Mouse (Mus musculus) thymus, adult 2 months (tissue): ENCODE measurements at regions not wholly inside any gene's neighbourhood (a gene's known extent, or its start where the extent isn't known, plus 50 kb on each side); places are given as distances from the start of the nearest gene placed in this dataset.

Experiments used
- CTCF ChIP-seq: fragments of 200-500 bp; IDR thresholded peaks from 2 replicates; pipeline ENCODE4 v1.5.1; 2012; ENCODE audit warnings: mild to moderate bottlenecking, control low read depth, low read length, moderate library complexity, borderline replicate concordance; ENCODE audit not compliant: control insufficient read depth, poor library complexity, insufficient read depth; ENCODE audit errors: extremely low read depth
- POLR2A ChIP-seq: fragments of 200-500 bp; IDR thresholded peaks from 2 replicates; pipeline ENCODE4 v1.6.1; 2012; ENCODE audit warnings: mild to moderate bottlenecking, low read length, control low read depth, moderate library complexity; ENCODE audit not compliant: control insufficient read depth, poor library complexity, insufficient read depth; ENCODE audit errors: extremely low read depth

DNA sequence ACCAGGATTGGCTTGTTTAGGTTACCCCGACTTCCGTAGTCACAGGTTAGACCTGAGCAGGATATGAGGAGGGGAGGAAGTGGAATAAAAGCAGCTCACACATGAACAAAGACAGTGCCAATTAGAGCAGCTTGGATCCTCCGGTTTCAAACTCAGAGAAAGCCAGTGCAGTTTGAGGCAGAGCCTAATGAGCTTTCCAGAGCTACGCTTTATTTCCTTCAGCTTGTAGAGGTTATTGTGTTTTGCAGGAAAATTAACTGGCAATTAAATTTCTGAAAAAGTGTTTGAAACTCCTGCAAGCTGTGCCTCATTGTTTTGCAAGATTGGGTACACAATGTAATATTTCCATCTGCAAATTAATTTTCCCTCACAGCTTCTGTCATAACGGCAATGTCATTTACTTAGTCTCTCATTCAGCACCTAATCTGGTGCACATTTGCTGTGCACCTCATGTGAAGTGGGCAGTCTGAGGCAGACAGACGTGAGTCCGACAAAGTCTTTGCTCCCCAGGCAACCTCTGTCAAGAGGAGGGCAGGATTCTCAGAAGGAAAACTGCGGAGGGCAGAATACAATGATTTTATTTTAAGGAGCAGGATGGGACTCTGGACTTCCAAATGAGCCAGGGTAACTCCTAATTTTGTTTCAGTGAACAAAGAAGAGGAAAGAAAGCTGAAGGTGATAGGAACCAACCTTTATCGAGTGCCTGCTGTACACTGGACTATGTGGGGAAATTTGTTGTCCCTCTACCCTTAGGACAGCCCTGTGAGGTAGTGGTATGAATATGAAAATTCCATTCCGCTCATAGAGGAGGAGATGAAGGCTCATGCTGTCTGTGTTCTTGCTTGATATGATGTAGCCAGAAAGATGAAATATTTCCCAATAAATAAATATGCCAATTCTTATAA, 217.6 kb upstream of the Nlrp1b start:
- no peak for TF ChIP-seq POLR2A
- TF ChIP-seq CTCF: no peak
